In genomic region chr6:121344329-121344728, GRCm38 (mm10) we compare ENCODE assay signal across 16 mouse cellular contexts. TPM values are rescaled to one million over a fixed set of nuclear protein-coding genes. Genes with fewer than 3 reads are reported as not detected.
"Had no signal": no experiment of that assay in that cellular context is flagged by ENCODE, and none has a peak within 500 bp of the region (broad histone marks: within the 10 kb centered on the region; RNA-seq: fewer than 3 reads in every experiment).

No protein-coding gene starts in this region.

- H3K4me1 ChIP-seq: limb, embryonic 15.5 days; liver, embryonic 15.5 days had no signal

- H3K4me3 ChIP-seq: limb, embryonic 12.5 days; limb, embryonic 15.5 days; liver, embryonic 15.5 days; lung, embryonic 15.5 days had no signal

- H3K4me2 ChIP-seq: limb, embryonic 12.5 days; limb, embryonic 15.5 days; liver, embryonic 11.5 days; lung, embryonic 15.5 days; midbrain, embryonic 11.5 days had no signal

- H3K27ac ChIP-seq: limb, embryonic 12.5 days; limb, embryonic 15.5 days; liver, embryonic 15.5 days; lung, embryonic 15.5 days had no signal

- ATAC-seq: intestine, postnatal 0 days had no signal

- H3K36me3 ChIP-seq: limb, embryonic 12.5 days; limb, embryonic 15.5 days; liver, embryonic 15.5 days; lung, embryonic 15.5 days had no signal

- DNase-seq: left cerebral cortex, postnatal 4 days; lung, adult 18-20 months; lung, postnatal 14 days; lung, postnatal 4 days; midbrain, embryonic 14.5 days; thymus, adult 18-20 months; thymus, postnatal 4 days had no signal

- H3K9ac ChIP-seq: limb, embryonic 12.5 days; limb, embryonic 15.5 days; liver, embryonic 15.5 days; lung, embryonic 15.5 days had no signal

- H3K9me3 ChIP-seq: limb, embryonic 12.5 days; limb, embryonic 15.5 days; liver, embryonic 15.5 days; lung, embryonic 15.5 days had no signal

- H3K27me3 ChIP-seq: limb, embryonic 15.5 days; liver, embryonic 15.5 days; lung, embryonic 15.5 days had no signal

RNA-seq across cellular contexts. Expression of gene Slc6a12, which starts 1.5 kb away (rescaled TPM):
- polyA plus RNA-seq: limb, embryonic 12.5 days; lung, embryonic 15.5 days; neural tube, embryonic 11.5 days; neural tube, embryonic 14.5 days had no signal
